Mouse (Mus musculus) spleen, adult 2 months (tissue): ENCODE measurements at regions not wholly inside any gene's neighbourhood (a gene's known extent, or its start where the extent isn't known, plus 50 kb on each side); places are given as distances from the start of the nearest gene placed in this dataset.

Experiments
- DNase-seq, 2 experiments: peaks; one replicate each; pipeline versions ENCODE4 v3.0.0 to v3.0.0-alpha.2; 2012 to 2021; ENCODE audit warnings: low spot score in 2 of 2, low read depth in 1 of 2
- H3K27ac ChIP-seq: fragments of 200-500 bp; 2 replicates; pipeline ENCODE4 v1.5.1; 2012; ENCODE audit warnings: low read length, inconsistent platforms; ENCODE audit not compliant: insufficient read depth
- H3K27me3 ChIP-seq: fragments of 200-500 bp; 2 replicates; pipeline ENCODE4 v1.6.1; 2012; ENCODE audit warnings: mild to moderate bottlenecking, moderate library complexity, low read length, inconsistent platforms; ENCODE audit not compliant: control insufficient read depth, insufficient read depth
- H3K36me3 ChIP-seq: fragments of 200-500 bp; 2 replicates; pipeline ENCODE4 v1.6.1; 2012; ENCODE audit warnings: mild to moderate bottlenecking, low read length, inconsistent platforms; ENCODE audit not compliant: control insufficient read depth, insufficient read depth
- H3K4me1 ChIP-seq: fragments of 200-500 bp; 2 replicates; pipeline ENCODE4 v1.6.1; 2011; ENCODE audit warnings: inconsistent platforms; ENCODE audit not compliant: control insufficient read depth, insufficient read depth, insufficient read length
- H3K4me3 ChIP-seq: fragments of 200-500 bp; 2 replicates; pipeline ENCODE4 v1.5.1; 2011; ENCODE audit warnings: mild to moderate bottlenecking, inconsistent platforms; ENCODE audit not compliant: insufficient read depth, insufficient read length; ENCODE audit errors: extremely low read depth
- CTCF ChIP-seq: fragments of 200-500 bp; IDR thresholded peaks from 2 replicates; pipeline ENCODE4 v1.5.1; 2011; ENCODE audit warnings: mild to moderate bottlenecking, inconsistent platforms; ENCODE audit not compliant: insufficient read depth, insufficient read length, insufficient replicate concordance; ENCODE audit errors: extremely low read depth
- POLR2A ChIP-seq: fragments of 200-500 bp; IDR thresholded peaks from 2 replicates; pipeline ENCODE4 v1.6.1; 2011; ENCODE audit warnings: low read depth, low read length, inconsistent platforms
- WGBS: fragments of 180-500 bp; shearing (Covaris S2); methylation state at CpG from one replicate; pipeline ENCODE4 v1.1.7; 2018; 5-methylcytosine and 5-hydroxymethylcytosine counted together

DNA sequence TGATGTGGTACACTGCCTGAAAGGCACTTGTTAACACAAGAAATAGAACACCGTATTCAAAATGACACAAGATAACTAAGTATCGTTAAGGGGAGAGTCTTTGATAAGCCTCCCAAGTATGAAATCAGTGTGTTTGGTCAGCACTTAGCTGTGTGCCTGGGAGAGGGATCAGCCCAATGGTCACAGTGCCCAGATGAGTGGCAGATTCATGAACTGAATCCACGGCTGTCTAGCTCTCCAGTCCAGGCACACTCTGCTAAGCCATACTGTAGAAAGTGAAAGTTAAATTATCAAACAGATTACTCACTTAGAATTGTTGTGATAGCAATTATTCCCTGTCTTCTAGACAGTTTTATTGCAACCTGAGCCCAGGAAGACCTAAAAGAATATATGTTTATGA lies 176.0 kb upstream of the Far2 start:
- no peak for DNase-seq
- H3K27ac ChIP-seq = no peak overlapping the region
- no peaks in the 10 kb centered on the region for H3K36me3 ChIP-seq
- H3K27me3 ChIP-seq = no peaks in the 10 kb centered on the region
- WGBS = 73% methylated on average over 3 of the region's 3 CpGs
- TF ChIP-seq CTCF = no peak
- TF ChIP-seq POLR2A = no peak
- no peak overlapping the region for H3K4me3 ChIP-seq
- no peaks in the 10 kb centered on the region for H3K4me1 ChIP-seq

DNA sequence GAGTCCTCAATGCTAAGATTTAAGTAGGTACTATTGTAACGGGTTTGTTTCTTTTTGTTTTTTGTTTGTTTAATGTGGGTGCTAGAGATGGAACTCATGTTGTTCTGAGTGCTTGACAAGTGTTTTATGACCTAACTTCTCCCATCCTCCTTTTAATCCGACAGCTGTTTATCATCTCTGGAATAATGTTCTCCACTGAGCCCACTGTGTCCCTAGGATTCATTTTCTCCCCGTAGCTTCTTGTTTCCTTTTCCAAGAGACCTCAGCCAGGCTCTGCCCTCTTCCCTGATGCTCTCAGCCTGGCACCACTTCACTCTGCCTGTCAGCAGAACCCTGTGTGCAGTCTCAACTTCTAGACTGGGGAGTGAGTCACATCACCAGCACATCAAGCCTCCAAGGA lies 173.9 kb upstream of the Far2 start:
- Histone ChIP-seq H3K36me3 (no peaks in the 10 kb centered on the region), H3K4me3 (no peak overlapping the region), H3K4me1 (no peaks in the 10 kb centered on the region), H3K27ac (no peak overlapping the region), H3K27me3 (no peaks in the 10 kb centered on the region)
- no peak for DNase-seq
- TF ChIP-seq POLR2A = no peak
- WGBS = 79% methylated on average over 3 of the region's 3 CpGs

DNA sequence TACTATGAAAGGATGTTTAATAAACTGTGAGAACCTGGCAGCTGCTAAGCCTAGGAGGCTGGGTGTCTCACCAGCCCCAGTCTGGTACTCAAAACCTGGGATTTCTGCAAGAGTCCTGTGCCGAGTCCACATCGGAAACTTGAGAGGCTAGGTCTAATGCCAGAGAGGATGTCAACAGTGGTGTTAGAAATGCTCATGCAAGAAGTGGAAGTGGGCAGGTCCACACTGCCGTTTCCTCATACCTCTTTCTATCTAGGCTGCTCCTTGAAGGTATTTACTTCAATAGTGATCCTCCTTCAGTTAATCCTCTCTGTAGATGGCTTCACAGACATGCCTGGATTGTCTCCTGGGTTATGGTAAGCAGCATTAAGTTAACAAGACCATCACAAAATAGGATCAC lies 168.6 kb upstream of the Far2 start:
- H3K4me3 ChIP-seq = no peak overlapping the region
- no peaks in the 10 kb centered on the region for H3K4me1 ChIP-seq
- H3K27me3 ChIP-seq = no peaks in the 10 kb centered on the region
- TF ChIP-seq CTCF = no peak
- H3K36me3 ChIP-seq = no peaks in the 10 kb centered on the region
- DNase-seq = no peak
- H3K27ac ChIP-seq = no peak overlapping the region
- WGBS = 83% methylated on average over 3 of the region's 3 CpGs

DNA sequence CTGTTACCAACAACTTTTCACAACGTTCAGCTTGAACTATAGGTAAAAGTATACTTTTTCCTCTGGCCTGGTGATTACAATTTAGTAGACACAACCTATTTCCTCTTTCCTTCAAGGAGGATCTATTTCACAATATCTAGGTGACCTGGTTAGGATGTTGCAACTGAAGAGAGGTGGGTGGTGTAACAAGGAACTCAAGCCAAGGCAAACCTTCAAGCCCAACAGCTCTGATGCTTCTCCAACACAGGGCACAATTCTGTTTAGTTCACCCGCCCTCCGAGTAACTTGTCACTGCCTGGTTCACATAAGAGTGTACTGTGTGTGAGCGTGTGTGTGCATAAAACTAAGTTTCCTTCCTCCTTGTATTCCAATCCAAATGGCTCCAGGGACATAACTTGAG lies 161.2 kb upstream of the Far2 start:
- DNase-seq = no peak
- WGBS = 69% methylated on average over 4 of the region's 4 CpGs
- H3K27me3 ChIP-seq = no peaks in the 10 kb centered on the region
- H3K4me3 ChIP-seq = no peak overlapping the region
- no peaks in the 10 kb centered on the region for H3K36me3 ChIP-seq
- H3K4me1 ChIP-seq = no peaks in the 10 kb centered on the region
- TF ChIP-seq POLR2A (no peak), CTCF (no peak)
- H3K27ac ChIP-seq = no peak overlapping the region

DNA sequence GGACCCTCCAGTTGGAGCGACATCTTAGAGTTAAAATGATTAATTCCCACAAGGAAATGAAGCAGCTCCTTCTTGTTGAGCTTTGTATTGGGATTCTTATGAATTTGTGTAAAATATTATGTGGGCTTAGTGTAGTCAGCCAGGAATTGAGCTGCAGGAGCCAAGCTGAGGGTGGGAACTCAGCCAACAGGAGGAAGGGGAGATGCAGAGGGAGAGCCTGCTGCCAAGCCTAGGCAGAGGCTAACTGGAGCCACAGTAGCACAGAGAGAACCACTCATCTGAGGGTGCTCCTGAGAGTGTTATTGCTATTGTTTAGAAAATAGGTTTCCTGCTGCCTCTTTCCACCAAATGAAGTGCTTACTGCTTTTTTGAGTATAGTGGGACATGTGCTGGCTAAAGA lies 127.4 kb upstream of the Far2 start:
- H3K36me3 ChIP-seq = no peaks in the 10 kb centered on the region
- no peak overlapping the region for H3K4me3 ChIP-seq
- H3K27ac ChIP-seq = no peak overlapping the region
- no peaks in the 10 kb centered on the region for H3K27me3 ChIP-seq
- H3K4me1 ChIP-seq = no peaks in the 10 kb centered on the region
- no peak for TF ChIP-seq CTCF
- no peak for TF ChIP-seq POLR2A
- WGBS = 74% methylated on average over 1 of the region's 1 CpGs
- DNase-seq = no peak

DNA sequence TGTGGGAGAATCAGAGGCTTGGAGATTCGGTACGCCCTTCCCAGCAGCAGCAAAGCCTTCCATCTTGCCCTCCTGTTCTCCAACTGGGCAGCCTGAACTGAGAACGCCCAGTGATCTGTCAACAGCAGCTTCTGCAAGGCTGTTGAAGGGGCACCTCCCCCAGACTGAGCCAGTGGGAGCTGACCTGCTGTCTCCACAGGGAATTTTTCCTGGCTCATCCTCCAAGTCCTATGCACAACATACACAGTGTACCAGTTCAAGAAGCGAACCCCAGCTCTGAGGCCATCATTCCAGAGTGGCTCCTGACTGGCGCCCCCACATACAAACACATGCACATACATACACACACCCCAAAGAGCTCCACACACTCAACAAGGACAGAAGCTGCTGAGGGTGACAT lies 126.0 kb upstream of the Far2 start:
- H3K27me3 ChIP-seq = no peaks in the 10 kb centered on the region
- no peak overlapping the region for H3K27ac ChIP-seq
- 73% methylated on average over 5 of the region's 5 CpGs for WGBS
- H3K36me3 ChIP-seq = no peaks in the 10 kb centered on the region
- H3K4me1 ChIP-seq = no peaks in the 10 kb centered on the region
- no peak for TF ChIP-seq POLR2A
- no peak for TF ChIP-seq CTCF
- DNase-seq = no peak
- no peak overlapping the region for H3K4me3 ChIP-seq

DNA sequence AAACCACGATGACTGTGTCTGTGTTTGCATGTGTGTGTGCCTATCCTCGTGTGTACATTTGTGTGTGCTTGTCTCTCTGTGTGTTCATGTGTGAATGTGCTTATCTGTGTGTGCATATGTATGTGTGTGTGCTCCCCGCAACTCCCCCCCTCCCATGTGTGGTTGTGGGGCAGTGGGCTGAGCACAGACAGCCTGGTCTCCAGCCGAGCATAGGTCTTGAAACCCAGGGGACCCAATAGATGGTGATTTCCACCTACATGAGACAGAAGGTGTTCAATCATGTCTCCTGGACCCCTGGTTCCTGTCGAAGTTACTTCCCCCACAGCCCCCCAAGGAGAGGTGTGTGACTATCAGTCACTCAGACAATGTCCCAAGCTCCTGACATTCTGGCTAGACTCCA lies 124.6 kb upstream of the Far2 start:
- Histone ChIP-seq H3K27ac (no peak overlapping the region), H3K36me3 (no peaks in the 10 kb centered on the region), H3K4me3 (no peak overlapping the region), H3K4me1 (no peaks in the 10 kb centered on the region), H3K27me3 (no peaks in the 10 kb centered on the region)
- no peak for TF ChIP-seq POLR2A
- no peak for TF ChIP-seq CTCF
- 72% methylated on average over 5 of the region's 5 CpGs for WGBS
- DNase-seq = no peak
